Mouse (Mus musculus): ENCODE measurements at regions not wholly inside any gene's neighbourhood (a gene's known extent, or its start where the extent isn't known, plus 50 kb on each side); places are given as distances from the start of the nearest gene placed in this dataset.

DNA sequence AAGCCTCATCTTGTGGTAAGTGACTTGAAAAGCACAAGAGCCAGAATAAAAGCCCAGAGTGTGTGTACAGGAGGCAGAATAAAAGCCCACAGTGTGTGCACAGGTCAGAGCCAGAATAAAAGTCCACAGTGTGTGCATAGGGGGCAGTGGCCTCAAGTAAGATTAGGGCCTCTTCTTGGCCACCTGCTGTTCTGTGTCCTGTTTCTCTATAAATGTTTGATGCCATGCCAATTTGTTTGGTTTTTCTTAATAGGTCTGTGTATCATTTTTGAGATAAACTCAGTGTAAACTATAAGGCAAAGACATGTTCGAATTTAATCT, 148.5 kb upstream of the Cdkn2b start:
- Histone ChIP-seq H3K4me3 (replicated peaks) (no peak overlapping the region), H3K27ac (no peak overlapping the region), H3K9ac (no peak overlapping the region), H3K27me3 (no peaks in the 10 kb centered on the region), H3K36me3 (replicated peaks) (no peaks in the 10 kb centered on the region), H3K4me1 (no peaks in the 10 kb centered on the region), H3K9me3 (no peaks in the 10 kb centered on the region), H3K4me2 (no peak overlapping the region)
- ATAC-seq (ENCODE audit: low FRiP score): no peak
- 78% methylated on average over 1 of the region's 1 CpGs for WGBS

DNA sequence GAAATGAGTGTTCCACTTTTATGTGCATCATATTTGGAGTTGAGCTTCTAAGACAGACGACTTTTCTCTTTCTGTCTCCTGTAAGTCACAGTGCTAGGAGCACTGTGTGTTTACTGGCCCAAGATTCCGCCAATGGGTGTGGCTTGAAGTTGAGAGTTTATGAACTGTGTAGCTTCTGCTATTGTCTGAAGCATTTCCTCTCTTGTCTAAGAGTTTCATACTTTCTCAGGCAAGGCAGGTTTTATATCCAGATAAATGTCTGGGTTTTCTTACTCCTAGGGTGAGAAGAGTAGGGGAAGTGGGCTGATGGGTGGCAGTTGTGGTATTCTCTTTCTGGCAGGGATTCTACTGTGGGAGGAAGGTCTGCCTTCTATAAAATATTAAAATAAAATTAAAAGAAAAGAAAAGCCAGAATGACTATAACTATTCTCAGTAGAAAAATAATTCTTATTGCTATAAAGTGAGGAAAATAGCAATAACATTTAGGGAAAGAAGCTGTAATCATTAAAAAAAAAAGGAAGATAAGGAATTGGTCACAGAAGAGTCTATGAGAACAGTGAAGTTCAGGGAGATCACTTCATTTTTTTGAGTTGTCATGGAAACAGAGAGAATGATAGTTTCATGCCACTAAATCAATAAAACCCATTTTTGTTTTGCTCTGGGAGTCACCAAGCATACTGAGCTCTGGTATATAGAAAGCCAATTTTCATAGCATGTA, 147.9 kb upstream of the Cdkn2b start:
- no peak overlapping the region for H3K4me3 ChIP-seq (replicated peaks)
- WGBS: 80% methylated on average over 2 of the region's 2 CpGs
- no peak for ATAC-seq (ENCODE audit: low FRiP score)
- H3K36me3 ChIP-seq (replicated peaks): no peaks in the 10 kb centered on the region
- no peaks in the 10 kb centered on the region for H3K9me3 ChIP-seq
- no peaks in the 10 kb centered on the region for H3K27me3 ChIP-seq
- H3K4me1 ChIP-seq: no peaks in the 10 kb centered on the region
- H3K27ac ChIP-seq: no peak overlapping the region
- H3K9ac ChIP-seq: no peak overlapping the region
- no peak overlapping the region for H3K4me2 ChIP-seq

DNA sequence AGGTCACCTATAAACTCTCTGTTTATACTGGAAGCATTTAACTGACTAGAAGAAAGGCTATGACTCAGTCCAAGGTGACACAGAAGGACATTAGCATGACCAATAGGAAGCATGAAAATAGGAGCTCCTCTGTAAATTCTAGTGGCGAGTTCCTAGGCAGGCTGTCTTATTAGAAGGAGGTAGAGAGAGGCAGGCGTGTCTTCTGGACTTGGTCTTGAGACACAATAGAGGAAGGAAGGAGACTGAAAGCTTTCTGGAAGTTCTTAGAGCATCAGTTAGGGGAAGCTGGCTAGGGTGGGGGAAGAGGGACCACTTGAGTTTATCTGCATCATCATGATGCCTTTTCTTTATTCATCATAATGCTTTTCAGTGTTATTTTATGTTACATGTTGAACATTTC, 147.0 kb upstream of the Cdkn2b start:
- Histone ChIP-seq H3K4me3 (replicated peaks) (no peak overlapping the region), H3K27me3 (no peaks in the 10 kb centered on the region), H3K4me1 (no peaks in the 10 kb centered on the region), H3K9ac (no peak overlapping the region), H3K4me2 (no peak overlapping the region), H3K27ac (no peak overlapping the region), H3K36me3 (replicated peaks) (no peaks in the 10 kb centered on the region), H3K9me3 (no peaks in the 10 kb centered on the region)
- ATAC-seq (ENCODE audit: low FRiP score): no peak
- 81% methylated on average over 2 of the region's 2 CpGs for WGBS

DNA sequence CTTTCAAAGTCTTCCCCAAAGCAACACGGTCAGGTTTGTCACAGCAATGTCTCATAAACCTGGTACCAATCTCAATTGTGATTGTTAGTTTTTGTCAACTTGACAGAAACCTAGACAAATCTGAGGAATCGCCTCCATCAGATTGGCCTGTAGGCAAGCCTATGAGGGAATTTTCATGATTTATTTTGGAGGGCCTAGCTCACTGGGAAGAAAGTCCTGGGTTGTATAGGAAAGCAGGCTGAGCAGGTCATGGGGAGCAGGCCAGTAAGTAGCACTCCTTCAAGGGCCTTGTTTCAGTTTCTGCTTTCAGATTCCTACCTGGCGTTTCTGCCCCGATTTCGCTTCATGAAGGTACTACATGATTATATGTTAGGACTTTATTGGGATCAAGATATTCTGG, 144.1 kb upstream of the Cdkn2b start:
- Histone ChIP-seq H3K9ac (no peak overlapping the region), H3K36me3 (replicated peaks) (no peaks in the 10 kb centered on the region), H3K4me2 (no peak overlapping the region), H3K9me3 (no peaks in the 10 kb centered on the region), H3K4me1 (0 out of 2 replicates have a peak, but pooled peaks cover 2% of the 10 kb centered on the region), H3K27me3 (no peaks in the 10 kb centered on the region), H3K4me3 (replicated peaks) (no peak overlapping the region), H3K27ac (no peak overlapping the region)
- no peak for ATAC-seq (ENCODE audit: low FRiP score)
- 94% methylated on average over 5 of the region's 5 CpGs for WGBS

DNA sequence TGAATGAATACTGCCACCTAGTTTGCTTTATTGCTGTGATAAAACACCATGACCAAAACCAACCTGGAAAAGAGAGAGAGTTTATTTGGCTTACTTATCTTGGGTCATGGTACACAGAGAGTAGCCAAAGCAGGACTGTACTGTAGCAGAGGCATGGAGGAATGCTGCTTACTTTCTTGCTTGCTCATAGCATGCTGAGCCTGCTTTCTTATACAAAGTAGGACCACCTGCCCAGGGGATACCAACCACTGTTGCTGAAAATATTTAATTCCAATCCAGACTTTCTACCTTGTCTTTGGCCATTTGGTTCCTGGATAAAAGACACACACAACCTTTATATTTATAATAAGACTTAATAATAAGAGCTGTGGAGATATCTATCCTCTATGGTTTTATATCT, 142.2 kb upstream of the Cdkn2b start:
- no peak for ATAC-seq (ENCODE audit: low FRiP score)

DNA sequence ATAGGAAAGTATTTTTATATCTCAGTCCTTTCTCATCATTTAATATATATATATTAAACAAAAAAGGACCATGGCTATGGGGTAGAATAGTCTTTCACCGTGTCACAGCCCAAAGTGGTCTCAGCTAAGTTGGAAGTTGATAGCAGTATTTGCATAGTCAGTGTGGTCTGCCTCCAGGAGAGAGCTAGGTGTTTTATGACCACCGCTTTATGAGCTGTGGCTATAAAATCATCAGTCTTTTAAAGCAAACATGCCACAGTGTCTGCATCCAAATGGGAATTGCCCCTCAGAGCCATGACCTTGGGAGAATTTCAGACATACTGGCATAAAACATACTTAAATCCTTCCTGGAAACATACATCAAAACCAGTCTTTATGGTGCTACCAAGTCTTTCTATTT, 140.9 kb upstream of the Cdkn2b start:
- no peak overlapping the region for H3K4me2 ChIP-seq
- no peaks in the 10 kb centered on the region for H3K9me3 ChIP-seq
- no peaks in the 10 kb centered on the region for H3K36me3 ChIP-seq (replicated peaks)
- H3K9ac ChIP-seq: no peak overlapping the region
- ATAC-seq (ENCODE audit: low FRiP score): no peak
- H3K4me1 ChIP-seq: 0 out of 2 replicates have a peak, but pooled peaks cover 2% of the 10 kb centered on the region
- 84% methylated on average over 2 of the region's 2 CpGs for WGBS
- H3K4me3 ChIP-seq (replicated peaks): no peak overlapping the region
- no peak overlapping the region for H3K27ac ChIP-seq
- H3K27me3 ChIP-seq: no peaks in the 10 kb centered on the region

More for the DNA sequence above, 142.2 kb upstream of the Cdkn2b start:
- Histone ChIP-seq H3K27ac (no peak overlapping the region), H3K9ac (no peak overlapping the region), H3K27me3 (no peaks in the 10 kb centered on the region), H3K4me2 (no peak overlapping the region), H3K4me1 (0 out of 2 replicates have a peak, but pooled peaks cover 2% of the 10 kb centered on the region), H3K9me3 (no peaks in the 10 kb centered on the region), H3K4me3 (replicated peaks) (no peak overlapping the region), H3K36me3 (replicated peaks) (no peaks in the 10 kb centered on the region)

DNA sequence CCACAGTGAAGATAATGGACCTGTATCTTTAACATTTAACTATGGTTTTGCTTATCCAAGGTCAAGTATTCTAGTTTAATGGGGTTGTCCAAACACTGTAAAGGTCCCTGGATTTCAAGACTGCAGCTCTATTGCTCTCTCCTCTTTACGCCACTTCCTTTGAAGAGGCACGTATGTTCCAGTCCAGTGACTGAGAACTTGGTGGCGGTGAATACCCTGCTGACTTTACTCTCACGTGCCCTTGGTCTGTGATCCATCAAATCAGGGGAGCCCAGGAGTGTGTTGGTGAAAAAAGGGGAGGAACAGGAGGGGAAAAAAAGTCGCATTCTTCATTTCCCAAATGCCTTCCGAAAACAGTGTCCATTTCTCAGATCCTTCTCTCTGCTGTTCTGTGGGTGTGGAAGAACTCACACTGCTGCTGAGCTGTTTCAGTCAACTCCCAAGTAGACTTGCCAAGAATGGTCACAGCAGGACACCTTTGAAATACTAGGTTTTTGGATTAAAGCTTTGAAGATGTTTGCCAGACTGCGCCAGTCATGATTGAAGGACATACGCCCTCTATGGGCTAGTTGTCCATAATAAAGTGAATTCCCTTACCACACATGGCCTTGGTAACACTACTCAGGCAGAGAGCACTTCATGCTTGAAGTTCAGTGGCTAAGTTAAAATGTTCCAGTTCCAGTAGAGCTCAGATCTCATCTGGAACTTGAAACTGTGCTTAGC, 136.1 kb upstream of the Cdkn2b start:
- Histone ChIP-seq H3K4me1 (0 out of 2 replicates have a peak, but pooled peaks cover 2% of the 10 kb centered on the region), H3K4me2 (no peak overlapping the region), H3K36me3 (replicated peaks) (no peaks in the 10 kb centered on the region), H3K9me3 (no peaks in the 10 kb centered on the region), H3K9ac (no peak overlapping the region), H3K27ac (no peak overlapping the region), H3K4me3 (replicated peaks) (no peak overlapping the region), H3K27me3 (no peaks in the 10 kb centered on the region)
- no peak for ATAC-seq (ENCODE audit: low FRiP score)
- WGBS: 64% methylated on average over 8 of the region's 8 CpGs

DNA sequence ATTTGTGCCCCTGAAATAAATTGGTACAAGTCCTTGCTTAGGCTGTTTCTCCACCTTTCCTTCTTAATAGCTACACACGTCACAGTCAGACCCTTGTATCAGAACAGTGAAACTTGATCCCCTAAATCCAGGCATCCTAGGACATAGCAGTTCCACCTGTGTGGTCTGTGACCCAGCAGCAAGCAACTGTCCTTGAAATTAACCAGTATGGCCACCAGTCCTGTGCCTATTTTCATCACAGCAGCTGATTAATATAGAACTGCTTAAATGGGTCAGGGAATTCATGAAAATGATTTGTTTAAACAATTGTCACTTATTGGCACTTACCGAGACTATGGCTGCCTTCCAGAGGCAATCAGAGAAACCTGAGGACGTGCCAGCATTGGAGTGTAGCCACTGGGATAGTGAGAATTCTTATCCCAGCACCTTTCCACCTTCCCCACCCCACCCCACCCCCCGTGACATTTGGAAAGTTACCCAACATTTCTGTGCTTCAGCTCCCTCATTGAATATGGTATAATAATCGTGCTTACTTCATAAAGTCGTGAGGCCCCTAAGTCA, 135.4 kb upstream of the Cdkn2b start:
- H3K9ac ChIP-seq: no peak overlapping the region
- no peaks in the 10 kb centered on the region for H3K27me3 ChIP-seq
- no peaks in the 10 kb centered on the region for H3K36me3 ChIP-seq (replicated peaks)
- H3K9me3 ChIP-seq: no peaks in the 10 kb centered on the region
- H3K4me2 ChIP-seq: no peak overlapping the region
- ATAC-seq (ENCODE audit: low FRiP score): no peak
- no peak overlapping the region for H3K4me3 ChIP-seq (replicated peaks)
- no peak overlapping the region for H3K27ac ChIP-seq
- H3K4me1 ChIP-seq: 0 out of 2 replicates have a peak, but pooled peaks cover 2% of the 10 kb centered on the region
- 71% methylated on average over 6 of the region's 6 CpGs for WGBS

DNA sequence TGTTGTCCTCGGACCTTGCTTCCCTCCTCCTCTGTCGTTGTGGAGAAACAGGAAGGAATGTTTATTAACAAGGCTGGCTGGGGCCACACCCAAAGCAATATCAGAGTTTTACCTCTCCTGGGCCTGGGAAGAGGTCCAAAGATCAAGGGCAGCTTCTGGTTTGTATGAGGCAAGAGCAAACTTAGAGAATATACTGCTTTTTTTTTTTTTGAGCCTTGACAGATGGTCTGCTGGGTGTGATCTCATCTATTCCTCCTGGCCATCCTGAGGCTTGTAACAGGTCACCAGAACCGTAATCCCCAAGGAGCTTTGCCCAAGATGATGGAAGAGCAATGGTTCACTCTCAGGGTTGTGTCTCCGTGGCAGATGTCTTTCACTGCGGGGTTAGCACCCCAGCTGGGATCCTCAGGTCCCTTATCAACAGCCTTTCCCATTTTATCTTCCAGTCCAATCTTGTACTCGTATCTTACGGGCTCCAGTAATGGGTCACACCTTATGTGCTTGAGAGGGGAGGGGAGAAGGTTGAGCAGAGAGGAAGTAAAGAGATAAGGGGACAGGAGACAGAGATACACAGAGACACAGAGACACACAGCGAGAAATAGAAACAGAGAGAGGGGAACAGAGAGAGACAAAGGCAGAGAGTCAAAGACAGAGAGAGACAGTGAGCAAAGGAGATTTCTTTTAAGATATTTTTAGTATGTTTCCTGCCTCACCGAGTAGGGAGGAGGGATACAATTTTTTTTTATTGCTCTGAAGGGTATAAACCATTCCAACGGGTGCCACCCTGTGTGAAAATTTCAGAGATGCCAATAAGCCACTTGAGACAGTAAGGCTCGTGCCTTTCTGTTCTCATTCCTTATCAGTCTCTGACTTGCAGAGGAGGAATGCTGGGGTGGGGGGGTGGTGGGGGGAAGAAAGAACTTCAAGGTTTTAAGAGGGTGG, 134.6 kb upstream of the Cdkn2b start:
- no peaks in the 10 kb centered on the region for H3K4me1 ChIP-seq
- H3K36me3 ChIP-seq (replicated peaks): no peaks in the 10 kb centered on the region
- H3K27ac ChIP-seq: no peak overlapping the region
- no peak for ATAC-seq (ENCODE audit: low FRiP score)
- no peaks in the 10 kb centered on the region for H3K9me3 ChIP-seq
- no peak overlapping the region for H3K4me2 ChIP-seq
- H3K4me3 ChIP-seq (replicated peaks): no peak overlapping the region
- no peak overlapping the region for H3K9ac ChIP-seq
- no peaks in the 10 kb centered on the region for H3K27me3 ChIP-seq
- 76% methylated on average over 11 of the region's 11 CpGs for WGBS

DNA sequence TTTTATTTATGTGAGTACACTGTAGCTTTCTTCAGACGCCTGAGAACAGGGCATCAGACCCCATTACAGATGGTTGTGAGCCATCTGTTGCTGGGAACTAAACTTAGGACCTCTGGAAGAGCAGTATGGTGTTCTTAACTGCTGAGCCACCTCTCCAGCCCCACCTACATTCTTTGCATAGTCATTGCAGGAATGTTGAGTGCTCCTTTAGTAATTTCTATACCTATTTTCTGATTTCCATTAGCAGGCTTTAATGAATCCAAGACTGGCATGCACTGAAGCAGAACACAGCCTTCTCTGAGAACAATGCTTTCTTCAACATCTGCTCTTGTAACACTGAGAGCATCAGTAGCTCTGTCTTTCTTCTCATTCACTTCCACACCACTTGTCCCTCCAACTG, 131.7 kb upstream of the Cdkn2b start:
- Histone ChIP-seq H3K4me1 (no peaks in the 10 kb centered on the region), H3K4me3 (replicated peaks) (no peak overlapping the region), H3K36me3 (replicated peaks) (no peaks in the 10 kb centered on the region), H3K9me3 (no peaks in the 10 kb centered on the region), H3K27me3 (no peaks in the 10 kb centered on the region), H3K4me2 (no peak overlapping the region), H3K27ac (no peak overlapping the region), H3K9ac (no peak overlapping the region)
- WGBS: 87% methylated on average over 1 of the region's 1 CpGs
- no peak for ATAC-seq (ENCODE audit: low FRiP score)

DNA sequence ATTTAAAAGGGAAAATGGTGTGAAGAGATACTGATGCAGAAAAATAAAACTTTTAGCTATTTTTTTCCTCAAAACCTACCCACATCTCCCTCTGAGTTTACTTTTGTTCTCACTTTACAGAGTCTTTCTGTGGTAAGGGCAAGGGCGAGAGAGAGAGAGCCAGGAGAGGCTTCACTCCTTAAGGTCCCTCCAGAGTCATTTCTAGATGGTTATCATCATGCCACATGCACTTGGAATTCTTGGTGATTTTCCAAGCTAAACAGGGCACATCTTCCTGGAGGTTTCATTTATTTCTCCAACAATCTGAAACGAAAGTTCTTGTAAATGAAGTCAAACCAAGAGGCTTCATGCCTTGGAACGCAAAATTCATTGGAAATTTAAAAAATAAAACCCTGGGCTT, 130.0 kb upstream of the Cdkn2b start:
- no peak for ATAC-seq (ENCODE audit: low FRiP score)
- 87% methylated on average over 3 of the region's 3 CpGs for WGBS
- no peaks in the 10 kb centered on the region for H3K27me3 ChIP-seq
- no peak overlapping the region for H3K4me3 ChIP-seq (replicated peaks)
- no peak overlapping the region for H3K9ac ChIP-seq
- H3K9me3 ChIP-seq: no peaks in the 10 kb centered on the region
- no peak overlapping the region for H3K4me2 ChIP-seq
- H3K27ac ChIP-seq: no peak overlapping the region
- H3K36me3 ChIP-seq (replicated peaks): no peaks in the 10 kb centered on the region
- H3K4me1 ChIP-seq: no peaks in the 10 kb centered on the region

DNA sequence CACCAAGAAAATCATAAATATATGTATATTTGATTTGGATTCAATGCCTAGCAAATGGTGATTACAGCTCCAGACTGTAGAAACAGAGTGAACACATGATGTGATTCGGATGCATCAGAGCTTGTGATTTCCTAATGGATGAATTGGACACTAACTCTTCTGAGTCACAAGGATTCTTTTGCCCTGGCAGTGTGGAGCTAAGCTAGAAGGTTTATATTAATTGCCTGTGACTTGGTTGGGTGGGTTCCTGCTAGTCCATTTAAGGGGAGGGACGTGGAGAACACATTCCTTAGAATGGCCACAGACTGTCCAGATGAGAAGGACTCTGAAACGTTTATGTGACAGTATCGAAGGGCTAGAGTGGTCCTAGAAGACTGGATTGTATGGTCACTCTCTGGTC, 129.5 kb upstream of the Cdkn2b start:
- no peak overlapping the region for H3K27ac ChIP-seq
- no peak overlapping the region for H3K4me2 ChIP-seq
- H3K4me1 ChIP-seq: no peaks in the 10 kb centered on the region
- H3K9me3 ChIP-seq: no peaks in the 10 kb centered on the region
- no peak overlapping the region for H3K9ac ChIP-seq
- no peaks in the 10 kb centered on the region for H3K36me3 ChIP-seq (replicated peaks)
- no peaks in the 10 kb centered on the region for H3K27me3 ChIP-seq
- no peak overlapping the region for H3K4me3 ChIP-seq (replicated peaks)
- WGBS: 76% methylated on average over 4 of the region's 4 CpGs
- no peak for ATAC-seq (ENCODE audit: low FRiP score)
